Mouse (Mus musculus): ENCODE results near the gene Esp6.
"Not testable (repeated sequence)": the region's sequence is repeated elsewhere in the genome, so short reads cannot be mapped to it uniquely, and the experiment has no call there.

The Esp6 gene

GRCm38 (mm10) chr17:40561207-40561606, at the start of gene Esp6:
Gene Esp6, plus strand, starts transcription at chr17:40561507.
- no peak for DNase-seq (ENCODE audit: inconsistent age in 2 of 2, low spot score in 1 of 2)

- DNase-seq (ENCODE audit: inconsistent age in 2 of 2, low spot score in 1 of 2), result no peak
Observed at GRCm38 (mm10) chr17:40519818-40520217, 41.5 kb upstream of the Esp6 start, which contains the start of gene Esp8. Gene Esp8, plus strand, starts transcription at chr17:40520022.

GRCm38 (mm10) chr17:40529813-40530212, 31.5 kb upstream of the Esp6 start:
- DNase-seq (ENCODE audit: inconsistent age in 2 of 2, low spot score in 1 of 2), result no peak

- no peak for DNase-seq (ENCODE audit: inconsistent age in 2 of 2, low spot score in 1 of 2)
Observed at GRCm38 (mm10) chr17:40531147-40531546, 30.2 kb upstream of the Esp6 start.

- DNase-seq (ENCODE audit: inconsistent age in 2 of 2, low spot score in 1 of 2), result not testable (repeated sequence)
Observed at GRCm38 (mm10) chr17:40547005-40547404, 14.3 kb upstream of the Esp6 start.

GRCm38 (mm10) chr17:40553470-40553869, 7.8 kb upstream of the Esp6 start:
- no peak for DNase-seq (ENCODE audit: inconsistent age in 2 of 2, low spot score in 1 of 2)

GRCm38 (mm10) chr17:40583906-40584305, 22.6 kb downstream of the Esp6 start:
- DNase-seq (ENCODE audit: inconsistent age in 2 of 2, low spot score in 1 of 2), result not testable (repeated sequence)

- no peak for DNase-seq (ENCODE audit: inconsistent age in 2 of 2, low spot score in 1 of 2)
Observed at GRCm38 (mm10) chr17:40591297-40591696, 30.0 kb downstream of the Esp6 start.

- DNase-seq (ENCODE audit: inconsistent age in 2 of 2, low spot score in 1 of 2), result no peak
Observed at GRCm38 (mm10) chr17:40598294-40598693, 37.0 kb downstream of the Esp6 start, which contains the start of gene Esp4. Gene Esp4, plus strand, starts transcription at chr17:40598594.

Measured in adrenal gland, adult (tissue).